Mouse (Mus musculus): ENCODE measurements at regions not wholly inside any gene's neighbourhood (a gene's known extent, or its start where the extent isn't known, plus 50 kb on each side); places are given as distances from the start of the nearest gene placed in this dataset.

GRCm38 (mm10) chrX:106987779-106988178 is 67.4 kb downstream of the Lpar4 start:
- TF ChIP-seq POLR2A (IDR thresholded peaks at IDR 0.05; ENCODE audit: low read depth, low read length) (no peak), CTCF (IDR thresholded peaks at IDR 0.05; ENCODE audit: borderline replicate concordance, insufficient read depth, low read length) (no peak)
